Mouse (Mus musculus): ENCODE measurements around the gene Xpnpep1.

DNA sequence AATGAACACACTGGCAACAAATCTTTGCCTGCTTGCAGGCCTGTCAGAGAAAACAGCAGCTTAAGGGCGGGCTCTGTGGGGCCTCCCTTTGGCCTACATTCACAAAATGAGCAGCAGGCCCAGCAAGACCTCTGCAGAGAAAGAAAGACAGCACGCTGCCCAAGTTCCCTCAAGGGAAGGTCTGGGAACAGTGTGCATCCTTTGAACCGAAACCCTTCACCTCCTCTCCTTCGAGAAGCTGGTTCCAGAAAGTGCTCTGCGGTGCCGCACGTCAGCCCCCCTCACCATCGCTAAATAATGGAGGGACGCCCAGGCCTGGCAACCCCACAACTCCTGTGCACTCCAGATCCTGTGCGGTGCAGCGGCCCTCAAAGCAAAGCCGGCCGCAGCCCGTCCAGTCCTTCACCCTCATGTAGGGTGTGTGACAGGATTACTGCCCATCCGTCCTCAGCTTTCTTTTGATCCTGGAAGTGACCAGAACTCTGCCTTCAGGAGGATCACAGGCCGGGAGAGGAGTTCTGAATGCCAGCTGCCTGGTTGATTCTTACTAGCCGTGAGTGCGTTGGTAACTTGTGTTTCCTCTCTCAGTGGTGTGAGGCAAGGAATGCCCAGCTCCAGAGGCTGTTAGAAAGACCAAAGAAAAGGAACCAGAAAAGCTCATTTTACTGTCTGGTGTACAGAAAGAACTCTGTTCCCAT, 11.4 kb upstream of the Xpnpep1 start:
- TF ChIP-seq EP300 (optimal IDR thresholded peaks at IDR 0.05) (no peak), CTCF (IDR thresholded peaks at IDR 0.05; ENCODE audit: low read depth) (no peak)

Measured in stomach, postnatal 0 days (tissue).